Mouse (Mus musculus) CH12.LX (cell line): ENCODE measurements around the gene Ift43.

Experiments used
- CHD2 ChIP-seq: IDR thresholded peaks from 2 replicates; pipeline ENCODE4 v1.6.1; 2011; ENCODE audit warnings: low read length, improper control_type of control experiment
- CTCF ChIP-seq, 2 experiments: IDR thresholded peaks in 1 of 2; conservative IDR thresholded peaks in 1 of 2; 2 replicates each; pipeline ENCODE4 v1.5.1; 2011 to 2012; ENCODE audit warnings: low read depth in 2 of 2, low read length in 2 of 2, improper control_type of control experiment in 1 of 2, inconsistent platforms in 1 of 2, mild to moderate bottlenecking in 1 of 2, moderate library complexity in 1 of 2
- EP300 ChIP-seq: IDR thresholded peaks from 2 replicates; pipeline ENCODE4 v1.6.1; 2011; ENCODE audit warnings: low read length, improper control_type of control experiment
- MYC ChIP-seq: IDR thresholded peaks from 2 replicates; pipeline ENCODE4 v1.6.1; 2011; ENCODE audit warnings: low read depth, mild to moderate bottlenecking, improper control_type of control experiment, low read length
- POLR2A ChIP-seq: IDR thresholded peaks from 2 replicates; pipeline ENCODE4 v1.6.1; 2011; ENCODE audit warnings: low read depth, mild to moderate bottlenecking, improper control_type of control experiment, low read length

DNA sequence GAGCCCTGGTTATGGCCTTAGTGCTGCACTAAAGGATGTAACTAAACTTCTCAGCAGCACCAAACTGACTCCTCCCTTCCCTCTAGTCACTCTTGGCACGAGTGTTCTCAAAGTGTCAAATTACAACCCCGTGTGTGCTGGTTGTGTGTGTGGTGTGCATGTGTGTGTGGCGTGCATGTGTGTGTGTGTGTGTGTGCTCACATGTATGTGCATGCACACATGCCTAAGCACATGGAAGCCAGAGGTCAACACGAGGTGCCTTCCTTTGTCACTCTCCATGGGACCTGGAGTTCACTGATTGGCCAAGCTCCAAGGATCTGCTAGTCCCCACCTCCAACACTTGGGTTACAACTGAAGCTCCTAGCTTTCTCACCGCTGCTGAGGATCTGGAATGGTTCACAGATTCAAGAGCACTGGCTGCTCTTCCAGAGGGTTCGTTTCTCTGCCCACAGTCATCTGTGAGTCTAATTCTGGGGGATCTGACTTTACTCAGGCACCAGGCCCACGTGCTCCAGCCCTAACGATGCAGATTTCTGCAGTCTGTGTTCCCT lies 75.6 kb downstream of the Ift43 start:
- no peak for TF ChIP-seq CHD2
- no peak for TF ChIP-seq POLR2A
- TF ChIP-seq EP300: no peak
- no peak for TF ChIP-seq CTCF (conservative IDR thresholded peaks at IDR 0.05 in 1 of 2, IDR thresholded peaks at IDR 0.05 in 1 of 2; ENCODE audit: low read depth in 2 of 2, low read length in 2 of 2)
- no peak for TF ChIP-seq MYC
